Mouse (Mus musculus) erythroblast, embryonic 14.5 days (primary cell): Measurements from ENCODE around the gene Wdr90.

ENCODE experiments used
- GATA1 ChIP-seq: IDR thresholded peaks from 2 replicates; pipeline ENCODE4 v1.6.1; 2012; ENCODE audit warnings: low read length, inconsistent platforms, mixed read lengths
- TAL1 ChIP-seq: IDR thresholded peaks from 3 replicates; pipeline ENCODE4 v1.6.1; 2012; ENCODE audit warnings: low read length, inconsistent platforms, mixed read lengths

DNA sequence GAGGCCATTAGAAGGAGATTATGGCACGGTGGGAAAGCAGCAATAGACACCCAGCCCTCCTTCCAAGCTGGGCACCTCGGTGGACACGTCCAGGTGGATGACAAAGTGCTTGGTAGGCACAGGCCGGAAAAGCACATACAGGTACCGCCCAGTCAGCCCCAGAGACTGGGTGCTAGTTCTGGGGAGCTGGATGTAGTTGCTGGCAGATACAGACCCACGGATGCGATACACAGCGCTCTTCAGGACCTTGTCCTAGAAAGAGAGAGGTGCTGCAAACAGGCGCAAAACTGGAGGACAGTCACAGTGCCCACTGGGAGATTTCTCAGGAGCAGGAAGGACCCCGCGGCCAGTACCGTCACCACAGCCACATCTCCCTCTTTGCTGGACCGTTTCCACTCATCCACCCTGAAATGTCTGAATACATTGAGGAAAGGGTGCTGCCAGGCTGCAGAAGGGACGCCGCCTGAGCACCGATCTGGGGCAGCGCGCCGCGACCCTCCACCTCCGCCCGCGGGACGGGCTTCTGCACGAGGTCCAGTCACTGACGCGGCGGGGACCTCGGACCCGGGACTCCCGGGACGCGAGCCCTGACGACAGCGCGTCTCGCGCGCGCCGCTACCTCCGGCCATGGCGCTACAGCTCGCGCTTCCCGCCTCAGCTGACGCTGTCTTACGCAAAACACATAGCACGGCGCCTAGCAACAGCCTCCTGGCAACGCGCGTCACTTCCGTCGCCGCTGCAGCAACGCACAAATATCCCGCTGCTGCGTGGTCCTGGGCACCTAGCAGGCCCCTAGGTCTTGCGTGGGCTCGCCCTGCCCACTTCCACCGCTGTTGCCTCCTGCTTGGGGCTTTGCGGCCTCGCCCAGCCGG is at the start of gene Wdr90:
- TF ChIP-seq GATA1: no peak
- no peak for TF ChIP-seq TAL1
